Mouse (Mus musculus) midbrain, embryonic 14.5 days (tissue): ENCODE measurements at regions not wholly inside any gene's neighbourhood (a gene's known extent, or its start where the extent isn't known, plus 50 kb on each side); places are given as distances from the start of the nearest gene placed in this dataset.
A peak's percentile ranks its signal among the peaks of the same experiment; 100 is the strongest.

Experiments used
- ATAC-seq: fragments of 200-750 bp; cut with Nextera tagmentation; 2 replicates; pipeline ENCODE4 v1.8.0; 2017; ENCODE audit warnings: moderate number of reproducible peaks, moderate library complexity; ENCODE audit not compliant: low FRiP score, low TSS enrichment
- DNase-seq: peaks from one replicate; pipeline ENCODE4 v3.0.0-alpha.2; 2015
- H3K27ac ChIP-seq: fragments of 300-500 bp; sonication (generic); replicated peaks from 2 replicates; pipeline ENCODE4 v1.5.1; 2014; ENCODE audit warnings: mild to moderate bottlenecking, low read depth, low read length, moderate library complexity
- H3K27me3 ChIP-seq: fragments of 300-500 bp; sonication (generic); 2 replicates; pipeline ENCODE4 v1.6.1; 2014; ENCODE audit warnings: low read length, control low read depth, mixed read lengths; ENCODE audit not compliant: control insufficient read depth, insufficient read depth
- H3K36me3 ChIP-seq: fragments of 300-500 bp; sonication (generic); 2 replicates; pipeline ENCODE4 v1.6.1; 2014; ENCODE audit warnings: low read length, control low read depth; ENCODE audit not compliant: control insufficient read depth, insufficient read depth
- H3K4me1 ChIP-seq: fragments of 300-500 bp; sonication (generic); 2 replicates; pipeline ENCODE4 v1.6.1; 2014; ENCODE audit warnings: mild to moderate bottlenecking, antibody characterized with exemption, low read length, control low read depth; ENCODE audit not compliant: control insufficient read depth, insufficient read depth
- H3K4me2 ChIP-seq: fragments of 300-500 bp; sonication (generic); 2 replicates; pipeline ENCODE4 v1.6.1; 2014; ENCODE audit warnings: mild to moderate bottlenecking, low read length, moderate library complexity
- H3K4me3 ChIP-seq: fragments of 300-500 bp; sonication (generic); replicated peaks from 2 replicates; pipeline ENCODE4 v1.5.1; 2014; ENCODE audit warnings: low read depth, low read length
- H3K9ac ChIP-seq: fragments of 300-500 bp; sonication (generic); replicated peaks from 2 replicates; pipeline ENCODE4 v1.6.1; 2014; ENCODE audit warnings: mild to moderate bottlenecking, low read length, moderate library complexity
- H3K9me3 ChIP-seq: fragments of 300-500 bp; sonication (generic); 2 replicates; pipeline ENCODE4 v1.6.1; 2016; ENCODE audit warnings: low read length, control low read depth, mixed read lengths; ENCODE audit not compliant: control insufficient read depth
- WGBS: fragments of 180-500 bp; shearing (Covaris S2); extraction: QIAGEN DNeasy Blood & Tissue Kit; methylation state at CpG from one replicate; pipeline ENCODE4 v1.1.7; 2014; 5-methylcytosine and 5-hydroxymethylcytosine counted together

- ATAC-seq (no peak), DNase-seq (no peak)
- no peak overlapping the region for H3K9ac ChIP-seq
- no peak overlapping the region for H3K4me3 ChIP-seq
- WGBS = 77% methylated on average over 8 of the region's 8 CpGs
- H3K4me2 ChIP-seq = no peak overlapping the region
- H3K4me1 ChIP-seq = no peaks in the 10 kb centered on the region
- H3K27ac ChIP-seq = no peak overlapping the region
- no peaks in the 10 kb centered on the region for H3K36me3 ChIP-seq
- H3K9me3 ChIP-seq = 0 out of 2 replicates have a peak, but pooled peaks cover 3% of the 10 kb centered on the region
- no peaks in the 10 kb centered on the region for H3K27me3 ChIP-seq
These were observed 121.6 kb downstream of the Polr2m start for GRCm38 (mm10) chr9:71364047-71364665.

GRCm38 (mm10) chr9:71362401-71362800, 123.3 kb downstream of the Polr2m start:
- no peak overlapping the region for H3K4me3 ChIP-seq
- no peak overlapping the region for H3K27ac ChIP-seq
- no peak for DNase-seq
- no peaks in the 10 kb centered on the region for H3K9me3 ChIP-seq
- no peaks in the 10 kb centered on the region for H3K4me1 ChIP-seq
- no peaks in the 10 kb centered on the region for H3K36me3 ChIP-seq
- H3K4me2 ChIP-seq = no peak overlapping the region
- no peak overlapping the region for H3K9ac ChIP-seq
- no peak for ATAC-seq
- no peaks in the 10 kb centered on the region for H3K27me3 ChIP-seq

GRCm38 (mm10) chr9:71361961-71362360, 123.8 kb downstream of the Polr2m start:
- no peak overlapping the region for H3K4me3 ChIP-seq
- H3K4me1 ChIP-seq = no peaks in the 10 kb centered on the region
- no peak for DNase-seq
- no peak overlapping the region for H3K4me2 ChIP-seq
- WGBS = 71% methylated on average over 5 of the region's 5 CpGs
- no peak for ATAC-seq
- H3K36me3 ChIP-seq = no peaks in the 10 kb centered on the region
- no peak overlapping the region for H3K27ac ChIP-seq
- H3K9ac ChIP-seq = no peak overlapping the region
- no peaks in the 10 kb centered on the region for H3K27me3 ChIP-seq
- H3K9me3 ChIP-seq = no peaks in the 10 kb centered on the region

GRCm38 (mm10) chr9:71361311-71361710, 124.4 kb downstream of the Polr2m start:
- Histone ChIP-seq H3K36me3 (no peaks in the 10 kb centered on the region), H3K4me3 (no peak overlapping the region), H3K9ac (no peak overlapping the region), H3K27me3 (no peaks in the 10 kb centered on the region), H3K27ac (no peak overlapping the region), H3K4me1 (no peaks in the 10 kb centered on the region), H3K4me2 (no peak overlapping the region), H3K9me3 (no peaks in the 10 kb centered on the region)
- peak; percentile 36 for DNase-seq
- WGBS = 53% methylated on average over 2 of the region's 2 CpGs
- ATAC-seq = no peak

GRCm38 (mm10) chr9:71360676-71361075, 125.1 kb downstream of the Polr2m start:
- WGBS = 94% methylated on average over 5 of the region's 5 CpGs
- no peaks in the 10 kb centered on the region for H3K4me1 ChIP-seq
- ATAC-seq = no peak

GRCm38 (mm10) chr9:71358961-71359360, 126.8 kb downstream of the Polr2m start:
- no peak overlapping the region for H3K4me3 ChIP-seq
- H3K36me3 ChIP-seq = no peaks in the 10 kb centered on the region
- H3K9me3 ChIP-seq = no peaks in the 10 kb centered on the region
- DNase-seq (peak; percentile 85), ATAC-seq (no peak)
- no peak overlapping the region for H3K4me2 ChIP-seq
- WGBS = 36% methylated on average over 4 of the region's 4 CpGs
- H3K4me1 ChIP-seq = no peaks in the 10 kb centered on the region
- no peaks in the 10 kb centered on the region for H3K27me3 ChIP-seq
- no peak overlapping the region for H3K9ac ChIP-seq
- H3K27ac ChIP-seq = no peak overlapping the region

More at GRCm38 (mm10) chr9:71360676-71361075, 125.1 kb downstream of the Polr2m start:
- H3K27me3 ChIP-seq = no peaks in the 10 kb centered on the region
- no peak overlapping the region for H3K9ac ChIP-seq
- H3K9me3 ChIP-seq = no peaks in the 10 kb centered on the region
- no peak overlapping the region for H3K4me2 ChIP-seq
- DNase-seq = no peak
- H3K4me3 ChIP-seq = no peak overlapping the region
- H3K36me3 ChIP-seq = no peaks in the 10 kb centered on the region
- no peak overlapping the region for H3K27ac ChIP-seq

- no peaks in the 10 kb centered on the region for H3K9me3 ChIP-seq
- H3K9ac ChIP-seq = no peak overlapping the region
- no peak overlapping the region for H3K4me3 ChIP-seq
- no peaks in the 10 kb centered on the region for H3K27me3 ChIP-seq
- no peak overlapping the region for H3K27ac ChIP-seq
- H3K4me1 ChIP-seq = no peaks in the 10 kb centered on the region
- H3K36me3 ChIP-seq = no peaks in the 10 kb centered on the region
- 84% methylated on average over 5 of the region's 5 CpGs for WGBS
- no peak overlapping the region for H3K4me2 ChIP-seq
- ATAC-seq = no peak
- no peak for DNase-seq
These were observed 130.0 kb downstream of the Polr2m start for GRCm38 (mm10) chr9:71355721-71356120.
